Mouse (Mus musculus) urinary bladder, adult 18-20 months (tissue): ENCODE results near the gene Lrrtm1.
A peak's percentile ranks its signal among the peaks of the same experiment; 100 is the strongest.

ENCODE experiments used
- DNase-seq, 2 experiments: peaks; one replicate each; pipeline ENCODE4 v3.0.0; 2022; ENCODE audit warnings: low spot score in 2 of 2, mixed read lengths in 2 of 2

The Lrrtm1 gene

DNA sequence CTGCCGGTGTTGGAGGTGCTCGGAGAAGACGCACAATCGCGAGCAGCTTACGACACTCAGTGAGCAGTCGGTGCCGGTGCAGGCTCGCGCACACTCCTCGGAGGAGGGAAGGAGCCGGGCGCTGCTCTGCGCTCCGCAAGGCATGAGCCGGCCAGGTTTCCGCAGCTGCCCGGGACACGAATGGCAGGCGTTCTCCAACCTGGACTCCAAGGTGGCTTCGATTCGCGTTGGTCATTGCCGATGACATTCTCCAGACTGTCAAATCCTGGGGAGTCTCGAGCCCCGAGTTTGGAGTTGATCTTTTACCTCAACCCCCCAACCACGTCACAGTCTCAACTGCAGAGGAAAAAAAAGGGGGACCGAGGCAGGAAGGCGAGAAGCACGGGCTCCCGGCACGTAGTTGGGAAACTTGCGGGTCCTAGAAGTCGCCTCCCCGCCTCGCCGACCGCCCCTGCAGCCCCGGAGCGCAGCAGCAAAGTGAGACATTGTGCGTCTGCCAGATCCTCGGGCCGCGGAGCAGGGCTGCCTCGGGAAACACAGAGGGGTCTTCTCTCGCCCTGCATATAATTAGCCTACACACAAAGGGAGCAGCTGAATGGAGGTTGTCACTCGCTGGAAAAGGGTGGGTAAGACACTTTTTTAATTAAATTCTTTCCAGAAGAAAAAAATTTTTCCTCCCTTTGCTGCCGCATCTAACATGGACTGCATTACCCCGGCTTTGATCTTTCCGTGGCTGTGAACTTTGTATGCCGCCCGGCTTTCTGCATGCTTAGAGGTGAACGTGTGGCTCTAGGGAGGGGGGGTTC, at the start of gene Lrrtm1:
Gene Lrrtm1 (plus strand): TSS at position 89 of the 806 bp plus-strand sequence.
- DNase-seq: peak in 1 of 2 experiments; percentile 9

DNA sequence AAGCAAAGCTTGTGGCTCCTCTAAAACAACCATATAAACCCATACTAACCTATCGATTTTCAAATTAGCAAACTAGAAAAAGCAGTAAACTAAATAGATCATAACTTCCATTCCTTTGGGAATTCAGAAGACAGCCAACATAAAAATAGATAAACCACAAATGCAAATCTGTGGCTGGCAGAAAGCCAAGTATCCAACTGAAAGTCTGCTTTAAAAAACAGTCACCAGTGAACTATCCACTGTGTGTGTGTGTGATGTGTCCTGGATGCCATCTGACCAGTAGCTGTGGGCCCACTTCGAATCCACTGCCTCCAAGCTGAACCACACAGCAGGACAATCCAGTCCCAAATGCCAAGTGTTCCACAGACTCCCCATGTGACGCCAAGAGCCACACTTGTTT, 45.8 kb upstream of the Lrrtm1 start:
- no peak for DNase-seq

- DNase-seq: no peak
These were observed 43.1 kb upstream of the Lrrtm1 start for GRCm38 (mm10) chr6:77199375-77199774.

- no peak for DNase-seq
These were observed 33.3 kb upstream of the Lrrtm1 start for GRCm38 (mm10) chr6:77209183-77209582.

- DNase-seq: no peak
These were observed 32.6 kb upstream of the Lrrtm1 start for GRCm38 (mm10) chr6:77209929-77210328.

GRCm38 (mm10) chr6:77213757-77214409, 28.6 kb upstream of the Lrrtm1 start:
- DNase-seq: no peak

GRCm38 (mm10) chr6:77215322-77215721, 27.2 kb upstream of the Lrrtm1 start:
- no peak for DNase-seq

GRCm38 (mm10) chr6:77218875-77219274, 23.6 kb upstream of the Lrrtm1 start:
- DNase-seq: no peak

DNA sequence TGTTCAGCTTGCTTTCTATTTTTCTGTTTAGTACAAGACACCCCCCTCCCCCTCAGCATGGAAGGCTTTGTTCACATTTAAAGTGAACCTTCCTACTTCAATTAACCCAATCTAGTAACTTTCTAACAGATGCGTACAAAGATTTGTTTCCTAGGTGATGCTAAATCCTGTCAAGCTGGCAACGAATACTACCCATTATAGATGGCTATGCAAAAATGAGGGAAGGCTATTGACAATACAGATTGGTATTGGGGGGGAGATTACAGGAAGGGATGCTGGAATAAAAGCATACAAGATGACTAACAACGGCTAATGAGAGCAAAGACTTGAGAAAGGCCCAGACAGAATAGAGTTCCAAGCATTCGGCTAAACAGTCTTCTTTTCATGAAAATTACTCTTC, 21.7 kb upstream of the Lrrtm1 start:
- DNase-seq: no peak

DNA sequence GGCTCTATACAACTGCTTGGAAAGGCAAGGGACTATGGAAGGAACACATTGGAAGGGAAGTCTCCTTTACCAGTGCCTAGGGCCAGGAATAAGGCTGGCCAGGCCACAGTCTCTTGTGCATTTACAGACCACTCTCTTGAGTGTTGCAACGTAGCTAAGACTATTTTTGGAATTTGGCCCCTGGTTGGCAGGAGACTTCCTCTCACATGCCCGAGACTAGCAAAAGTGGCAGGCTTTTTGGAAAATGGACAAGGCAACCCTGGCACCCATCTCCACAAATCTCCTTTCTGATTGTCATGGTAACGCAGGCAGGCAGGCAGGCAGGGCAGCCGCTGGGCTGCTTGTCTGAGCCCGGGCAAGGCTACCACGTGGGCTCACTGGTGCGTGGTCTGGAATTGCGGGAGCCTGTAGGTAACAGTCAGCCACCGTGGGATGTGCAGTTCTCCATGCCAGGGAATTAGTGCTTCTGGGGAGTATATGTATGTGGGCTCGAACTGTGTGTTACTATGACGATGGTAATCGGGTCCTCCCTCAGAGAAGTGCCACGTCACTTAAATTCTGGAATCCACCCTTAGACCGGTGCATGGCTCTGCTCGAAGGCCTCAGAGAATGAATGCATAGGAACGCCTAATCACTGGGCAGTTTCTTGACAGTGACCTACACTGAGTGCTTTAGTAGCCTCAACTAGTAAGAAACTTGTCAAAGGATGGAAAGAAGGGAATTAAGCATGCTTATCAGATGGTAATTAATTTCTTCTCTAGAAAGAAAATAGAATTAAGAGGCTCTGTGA, 19.4 kb upstream of the Lrrtm1 start:
- no peak for DNase-seq

DNA sequence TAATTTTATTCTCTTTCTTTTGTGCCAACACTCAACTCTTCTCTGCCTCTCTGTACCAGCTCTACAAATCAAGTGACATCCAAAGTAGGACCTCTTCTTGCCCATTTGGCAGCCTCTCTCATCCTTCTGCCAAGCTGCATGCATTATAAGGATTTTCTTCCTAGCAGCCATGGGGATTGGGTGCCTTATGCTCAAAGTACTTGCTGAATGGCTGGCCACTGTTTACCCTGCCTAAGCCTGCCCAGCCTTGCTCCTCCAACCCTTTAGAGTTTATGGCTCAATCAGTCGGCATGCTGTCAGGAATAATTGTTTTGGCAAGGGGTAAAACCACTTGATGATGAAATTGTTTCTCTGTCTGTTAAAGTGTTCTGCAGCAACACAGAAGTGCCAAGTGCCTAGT, 2.1 kb upstream of the Lrrtm1 start:
- DNase-seq: no peak

GRCm38 (mm10) chr6:77243541-77244231, 1.2 kb downstream of the Lrrtm1 start:
- no peak for DNase-seq

- DNase-seq: no peak
These were observed 11.0 kb downstream of the Lrrtm1 start for GRCm38 (mm10) chr6:77253480-77253879.

DNA sequence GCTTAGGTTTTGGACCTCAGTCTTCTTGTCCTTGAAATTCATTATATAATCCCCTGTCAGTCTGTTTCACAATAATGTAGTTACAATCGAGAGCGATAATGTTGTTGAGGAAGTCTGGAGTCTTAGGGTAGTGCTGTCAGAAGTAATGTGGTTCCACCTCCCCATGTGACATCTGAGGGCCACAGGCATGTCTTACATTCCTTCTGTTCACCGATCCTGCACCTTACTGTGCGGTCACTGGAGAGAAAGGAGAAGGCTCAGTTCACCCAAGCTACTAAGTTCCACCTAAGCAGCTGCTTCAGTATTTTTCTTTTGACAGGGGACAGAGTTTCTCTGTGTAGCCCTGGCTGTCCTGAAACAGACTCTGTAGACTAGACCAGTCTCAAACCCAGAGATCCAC, 13.9 kb downstream of the Lrrtm1 start:
- DNase-seq: no peak

DNA sequence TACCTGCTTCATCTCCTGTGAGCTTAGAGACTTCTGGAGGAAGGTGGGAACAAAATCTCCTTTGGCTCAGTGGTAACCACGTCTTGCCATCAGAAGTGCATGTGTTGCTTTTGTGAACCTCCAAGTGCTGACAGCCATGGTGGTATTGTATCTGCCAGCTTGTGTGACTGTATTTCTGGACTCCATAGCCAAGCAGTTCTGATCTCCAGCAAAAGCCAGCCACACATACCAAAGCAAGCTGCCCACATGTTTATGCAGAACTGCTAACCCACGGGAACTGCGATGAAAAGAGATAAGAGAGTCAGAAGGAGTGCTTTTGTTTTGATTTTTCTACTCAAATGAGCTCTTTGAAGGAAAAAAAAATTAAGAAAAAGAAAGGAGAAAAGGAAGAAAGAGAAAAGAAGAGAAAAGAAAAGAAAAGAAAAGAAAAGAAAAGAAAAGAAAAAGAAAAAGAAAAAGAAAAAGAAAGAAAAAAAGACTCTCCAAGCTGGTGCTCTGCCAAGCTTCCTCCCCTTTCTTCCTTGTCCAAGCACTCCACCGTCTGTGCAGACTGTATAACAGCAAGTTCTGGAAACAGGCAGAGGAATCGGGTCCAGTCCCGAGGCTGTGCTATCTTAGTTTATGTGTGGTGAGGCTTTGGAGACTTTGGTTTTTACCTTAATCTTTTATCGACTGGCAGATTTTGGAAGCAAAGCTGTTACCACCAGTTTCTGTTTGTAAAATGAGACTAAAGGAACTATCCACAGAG, 15.0 kb downstream of the Lrrtm1 start:
- DNase-seq: no peak

GRCm38 (mm10) chr6:77265163-77265562, 22.7 kb downstream of the Lrrtm1 start:
- DNase-seq: no peak

- DNase-seq: no peak
These were observed 36.3 kb downstream of the Lrrtm1 start for GRCm38 (mm10) chr6:77278794-77279193.

- DNase-seq: no peak
These were observed 43.8 kb downstream of the Lrrtm1 start for GRCm38 (mm10) chr6:77286317-77286716.

- DNase-seq: no peak
These were observed 45.9 kb downstream of the Lrrtm1 start for GRCm38 (mm10) chr6:77288402-77288801.

GRCm38 (mm10) chr6:77291415-77291814, 48.9 kb downstream of the Lrrtm1 start:
- no peak for DNase-seq

DNA sequence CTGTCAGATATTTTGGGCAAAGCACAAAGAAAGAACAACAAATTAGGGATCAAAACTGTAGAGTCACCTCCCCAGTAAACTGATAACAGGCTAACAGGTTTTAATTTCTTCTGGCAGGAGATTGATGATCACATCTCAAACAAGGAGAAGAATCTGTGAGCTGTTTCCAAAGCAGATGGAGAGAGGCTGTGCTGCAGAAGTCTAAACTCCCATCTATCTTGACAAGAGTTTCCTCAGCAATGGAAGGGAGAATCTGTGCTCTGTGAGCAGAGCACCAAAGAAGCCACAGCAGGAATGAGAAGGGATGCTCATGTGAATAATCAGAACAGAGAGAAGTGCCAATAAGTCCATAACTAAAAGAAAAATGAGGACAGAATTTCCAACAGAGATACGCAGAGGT, 58.8 kb downstream of the Lrrtm1 start:
- no peak for DNase-seq
